Mouse (Mus musculus) neural tube, embryonic 11.5 days (tissue): ENCODE results near the gene Olfr1137. TPM values are rescaled to one million over a fixed set of nuclear protein-coding genes. Genes with fewer than 3 reads are reported as not detected.

Experiments used
- ATAC-seq: fragments of 200-750 bp; cut with Nextera tagmentation; 2 replicates; pipeline ENCODE4 v1.8.0; 2017; ENCODE audit warnings: moderate number of reproducible peaks, mild to moderate bottlenecking, moderate TSS enrichment, moderate library complexity; ENCODE audit not compliant: insufficient read depth, low FRiP score, low TSS enrichment
- DNase-seq: peaks from one replicate; pipeline ENCODE4 v3.0.0-alpha.2; 2015; ENCODE audit warnings: low spot score
- H3K27ac ChIP-seq: fragments of 300-500 bp; sonication (generic); 2 replicates; pipeline ENCODE4 v1.5.1; 2014; ENCODE audit warnings: low read depth, mild to moderate bottlenecking, low read length
- H3K27me3 ChIP-seq: fragments of 300-500 bp; sonication (generic); 2 replicates; pipeline ENCODE4 v1.6.1; 2014; ENCODE audit warnings: mild to moderate bottlenecking, low read length, mixed read lengths; ENCODE audit not compliant: control insufficient read depth, insufficient read depth
- H3K36me3 ChIP-seq: fragments of 300-500 bp; sonication (generic); 2 replicates; pipeline ENCODE4 v1.6.1; 2014; ENCODE audit warnings: mild to moderate bottlenecking, low read length, moderate library complexity, mixed read lengths; ENCODE audit not compliant: control insufficient read depth, insufficient read depth
- H3K4me1 ChIP-seq: fragments of 300-500 bp; sonication (generic); 2 replicates; pipeline ENCODE4 v1.6.1; 2014; ENCODE audit warnings: low read length, mixed read lengths; ENCODE audit not compliant: control insufficient read depth, insufficient read depth
- H3K4me2 ChIP-seq: fragments of 300-500 bp; sonication (generic); 2 replicates; pipeline ENCODE4 v1.6.1; 2014; ENCODE audit warnings: low read depth, mild to moderate bottlenecking, moderate library complexity
- H3K4me3 ChIP-seq: fragments of 300-500 bp; sonication (generic); 2 replicates; pipeline ENCODE4 v1.5.1; 2014; ENCODE audit warnings: low read depth, low read length
- H3K9ac ChIP-seq: fragments of 300-500 bp; sonication (generic); 2 replicates; pipeline ENCODE4 v1.6.1; 2014; ENCODE audit warnings: mild to moderate bottlenecking, low read length
- H3K9me3 ChIP-seq: fragments of 300-500 bp; sonication (generic); 2 replicates; pipeline ENCODE4 v1.6.1; 2016; ENCODE audit warnings: low read length; ENCODE audit not compliant: control insufficient read depth
- WGBS: fragments of 180-500 bp; shearing (Covaris S2); extraction: QIAGEN DNeasy Blood & Tissue Kit; methylation state at CpG from one replicate; pipeline ENCODE4 v1.1.7; 2014; 5-methylcytosine and 5-hydroxymethylcytosine counted together
- polyA plus RNA-seq: library from polyadenylated mRNA; unstranded; fragments of >200 nt; fragmentation: Nextera tagmentation; extraction: Ambion mirVana; gene quantifications from 2 replicates; pipeline ENCODE4 v1.2.1, GENCODE M21; 2014

Olfr1137 gene
- not detected in 2 replicates for polyA plus RNA-seq

DNA sequence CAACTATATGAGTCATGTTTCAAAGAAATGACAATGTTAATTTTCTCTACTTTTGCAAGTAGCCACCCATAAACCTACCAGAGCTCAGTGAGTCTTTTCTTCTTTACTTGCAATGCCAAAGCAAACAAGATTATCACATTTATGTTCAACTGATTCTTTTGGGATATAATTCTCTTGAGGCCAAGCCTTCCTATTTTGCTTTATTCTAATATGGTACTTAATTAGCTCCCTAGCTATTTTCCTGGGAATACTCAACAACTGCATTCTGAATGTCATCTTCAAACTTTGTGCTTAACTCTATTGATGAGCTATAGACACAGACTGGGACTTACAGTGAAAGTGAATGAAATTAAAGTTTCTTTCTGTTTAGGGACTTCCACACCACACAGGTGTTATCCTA, at the start of gene Olfr1137:
Gene Olfr1137 (minus strand): TSS at position 101 of the 400 bp plus-strand sequence.
- DNase-seq (no peak), ATAC-seq (no peak)
- H3K4me2 ChIP-seq: no peak within 1 kb of the TSS
- H3K36me3 ChIP-seq: no peaks in the 10 kb centered on the region
- no peaks in the 10 kb centered on the region for H3K4me1 ChIP-seq
- H3K4me3 ChIP-seq: no peak within 1 kb of the TSS
- no peaks in the 10 kb centered on the region for H3K27me3 ChIP-seq
- H3K27ac ChIP-seq: no peak within 1 kb of the TSS
- H3K9ac ChIP-seq: no peak within 1 kb of the TSS
- H3K9me3 ChIP-seq: no peaks in the 10 kb centered on the region

DNA sequence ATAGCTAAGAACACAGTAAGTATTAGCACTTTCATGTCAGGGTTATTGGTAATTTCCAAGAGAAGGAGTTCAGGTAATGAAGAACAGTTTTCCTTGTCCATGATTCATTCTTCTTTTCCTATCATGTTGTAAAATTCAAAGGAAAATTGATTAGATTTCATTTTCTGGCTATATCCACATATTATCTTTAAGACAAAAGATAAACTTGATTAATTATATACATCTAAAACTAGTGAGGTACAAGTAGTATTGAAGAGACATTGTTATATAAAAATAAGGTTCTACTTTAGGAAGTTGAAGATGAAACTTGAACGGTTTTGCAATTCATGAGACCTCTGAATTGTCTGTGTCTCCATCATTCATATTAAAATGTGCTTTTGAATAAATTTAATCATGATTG, 40.9 kb upstream of the Olfr1137 start, which contains the start of gene Olfr1141:
Gene Olfr1141 (minus strand): TSS at position 101 of the 400 bp plus-strand sequence.
- no peak for ATAC-seq
- no peak within 1 kb of the TSS for H3K4me2 ChIP-seq

DNA sequence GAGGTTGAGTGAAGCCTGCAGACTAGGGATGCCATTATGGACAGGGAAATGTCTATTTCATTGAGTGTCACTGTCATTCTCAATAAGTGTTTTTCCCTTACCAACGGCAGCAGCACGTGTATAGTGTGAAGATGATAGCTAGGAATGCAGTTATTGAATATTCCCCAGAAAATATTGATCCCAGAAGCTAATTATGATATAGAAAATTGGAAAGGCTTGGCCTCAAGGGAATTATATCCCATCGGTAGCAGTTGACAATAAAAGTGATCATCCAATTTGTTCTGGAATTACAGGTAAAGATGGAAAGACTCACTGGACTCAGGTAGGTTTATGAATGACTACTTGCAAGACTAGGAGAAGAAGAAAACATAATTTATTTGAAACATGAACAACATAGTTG, 30.5 kb upstream of the Olfr1137 start, which contains the start of gene Olfr1140:
Gene Olfr1140 (plus strand): TSS at position 301 of the 400 bp plus-strand sequence.
- Histone ChIP-seq H3K9me3 (no peaks in the 10 kb centered on the region), H3K4me3 (no peak within 1 kb of the TSS), H3K27me3 (no peaks in the 10 kb centered on the region), H3K4me1 (no peaks in the 10 kb centered on the region), H3K36me3 (no peaks in the 10 kb centered on the region), H3K4me2 (no peak within 1 kb of the TSS), H3K27ac (no peak within 1 kb of the TSS), H3K9ac (no peak within 1 kb of the TSS)
- DNase-seq (no peak), ATAC-seq (no peak)
- 81% methylated on average over 3 of the region's 3 CpGs for WGBS

More for the DNA sequence above, 40.9 kb upstream of the Olfr1137 start, which contains the start of gene Olfr1141:
- Histone ChIP-seq H3K36me3 (no peaks in the 10 kb centered on the region), H3K9ac (no peak within 1 kb of the TSS), H3K9me3 (no peaks in the 10 kb centered on the region), H3K27me3 (no peaks in the 10 kb centered on the region), H3K4me3 (no peak within 1 kb of the TSS), H3K27ac (no peak within 1 kb of the TSS), H3K4me1 (no peaks in the 10 kb centered on the region)
- 93% methylated on average over 1 of the region's 1 CpGs for WGBS
- DNase-seq: no peak

DNA sequence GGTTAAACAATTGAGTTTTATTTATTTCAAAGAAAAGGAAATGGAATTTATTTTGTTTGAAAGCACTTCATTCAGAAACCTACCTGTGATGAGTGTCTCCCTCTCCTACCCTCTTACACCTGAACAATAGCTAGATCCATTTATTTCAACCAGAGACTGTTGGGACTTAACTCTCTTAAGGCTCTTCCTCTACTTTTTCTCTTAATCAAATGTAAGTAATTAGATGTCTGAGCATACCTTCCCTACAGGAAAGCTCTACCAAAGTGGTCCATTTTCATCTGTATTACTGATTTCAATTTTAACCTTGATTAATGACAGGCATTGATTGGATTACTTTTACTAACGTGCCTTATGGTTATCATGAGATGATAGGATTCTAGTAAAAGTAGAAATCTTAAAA, 26.9 kb upstream of the Olfr1137 start, which contains the start of gene Olfr1138:
Gene Olfr1138 (minus strand): TSS at position 101 of the 400 bp plus-strand sequence.
- Histone ChIP-seq H3K4me3 (no peak within 1 kb of the TSS), H3K27ac (no peak within 1 kb of the TSS), H3K4me1 (no peaks in the 10 kb centered on the region), H3K36me3 (no peaks in the 10 kb centered on the region), H3K9ac (no peak within 1 kb of the TSS), H3K27me3 (no peaks in the 10 kb centered on the region), H3K4me2 (no peak within 1 kb of the TSS), H3K9me3 (no peaks in the 10 kb centered on the region)
- DNase-seq (no peak), ATAC-seq (no peak)
- WGBS: 85% methylated on average over 1 of the region's 1 CpGs

GRCm38 (mm10) chr2:87693847-87694246, 19.1 kb downstream of the Olfr1137 start, which contains the start of gene Olfr1136:
Gene Olfr1136 (minus strand): TSS chr2:87693947.
- Histone ChIP-seq H3K9me3 (no peaks in the 10 kb centered on the region), H3K9ac (no peak within 1 kb of the TSS), H3K27me3 (no peaks in the 10 kb centered on the region), H3K4me1 (no peaks in the 10 kb centered on the region), H3K4me2 (no peak within 1 kb of the TSS), H3K27ac (no peak within 1 kb of the TSS), H3K4me3 (no peak within 1 kb of the TSS), H3K36me3 (no peaks in the 10 kb centered on the region)
- ATAC-seq (no peak), DNase-seq (no peak)

DNA sequence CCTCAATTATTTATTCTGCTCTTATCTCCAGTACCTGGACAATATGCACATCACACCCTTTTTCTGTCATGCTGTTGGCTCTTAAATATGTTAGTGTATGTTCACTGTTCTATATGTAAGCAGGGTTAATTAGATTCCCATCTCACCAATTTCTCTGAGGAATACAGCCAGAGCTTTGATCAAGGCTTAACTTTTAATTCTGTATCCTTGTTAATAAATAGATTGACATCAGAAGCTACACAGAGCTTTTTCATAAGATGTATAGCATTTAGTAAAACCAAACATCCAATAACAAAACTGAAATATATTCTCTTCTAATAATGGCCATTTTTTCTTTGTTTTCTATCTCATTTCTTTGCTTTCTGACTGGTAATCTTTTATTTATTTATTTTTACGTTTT, 39.4 kb downstream of the Olfr1137 start, which contains the start of gene Olfr1135:
Gene Olfr1135 (minus strand): TSS at position 101 of the 400 bp plus-strand sequence.
- WGBS: 17% methylated on average over 1 of the region's 1 CpGs
- Histone ChIP-seq H3K27ac (no peak within 1 kb of the TSS), H3K9ac (no peak within 1 kb of the TSS), H3K4me3 (no peak within 1 kb of the TSS), H3K36me3 (no peaks in the 10 kb centered on the region), H3K4me1 (no peaks in the 10 kb centered on the region), H3K9me3 (no peaks in the 10 kb centered on the region), H3K4me2 (no peak within 1 kb of the TSS), H3K27me3 (no peaks in the 10 kb centered on the region)
- no peak for ATAC-seq
- no peak for DNase-seq

Other genes starting within 250 kb of the Olfr1137 start
- gene Pramel7, start 216.1 kb downstream of the Olfr1137 start, polyA plus RNA-seq: not detected in 2 replicates
- gene Pramel6, start 206.6 kb downstream of the Olfr1137 start, polyA plus RNA-seq: not detected in 2 replicates
- not detected in 2 replicates for gene Olfr153, start 181.4 kb downstream of the Olfr1137 start, polyA plus RNA-seq
- not detected in 2 replicates for gene Olfr1128, start 167.6 kb downstream of the Olfr1137 start, polyA plus RNA-seq
- gene Olfr1129, start 139.3 kb downstream of the Olfr1137 start, polyA plus RNA-seq: not detected in 2 replicates
- gene Olfr1130, start 107.0 kb downstream of the Olfr1137 start, polyA plus RNA-seq: not detected in 2 replicates
- not detected in 2 replicates for gene Olfr1131, start 86.1 kb downstream of the Olfr1137 start, polyA plus RNA-seq
- not detected in 2 replicates for gene Olfr1132, start 75.6 kb downstream of the Olfr1137 start, polyA plus RNA-seq
- not detected in 2 replicates for gene Olfr1133, start 65.8 kb downstream of the Olfr1137 start, polyA plus RNA-seq
- not detected in 2 replicates for gene Olfr1134, start 54.7 kb downstream of the Olfr1137 start, polyA plus RNA-seq
- gene Olfr1135, start 39.5 kb downstream of the Olfr1137 start, polyA plus RNA-seq: not detected in 2 replicates
- not detected in 2 replicates for gene Olfr1136, start 19.2 kb downstream of the Olfr1137 start, polyA plus RNA-seq
- gene Olfr1138, start 26.8 kb upstream of the Olfr1137 start, polyA plus RNA-seq: not detected in 2 replicates
- gene Olfr1140, start 30.6 kb upstream of the Olfr1137 start, polyA plus RNA-seq: not detected in 2 replicates
- gene Olfr1141, start 40.8 kb upstream of the Olfr1137 start, polyA plus RNA-seq: not detected in 2 replicates
- gene Olfr152, start 66.3 kb upstream of the Olfr1137 start, polyA plus RNA-seq: not detected in 2 replicates
- gene Olfr1143, start 87.4 kb upstream of the Olfr1137 start, polyA plus RNA-seq: not detected in 2 replicates
- gene Olfr1145, start 96.6 kb upstream of the Olfr1137 start, polyA plus RNA-seq: not detected in 2 replicates
- not detected in 2 replicates for gene Olfr1148, start 117.4 kb upstream of the Olfr1137 start, polyA plus RNA-seq
- gene Olfr1150-ps1, start 130.8 kb upstream of the Olfr1137 start, polyA plus RNA-seq: not detected in 2 replicates
- not detected in 2 replicates for gene Olfr1151, start 142.7 kb upstream of the Olfr1137 start, polyA plus RNA-seq
- gene Olfr1152, start 153.3 kb upstream of the Olfr1137 start, polyA plus RNA-seq: not detected in 2 replicates
- gene Olfr1153, start 181.8 kb upstream of the Olfr1137 start, polyA plus RNA-seq: not detected in 2 replicates
- gene Olfr1154, start 192.0 kb upstream of the Olfr1137 start, polyA plus RNA-seq: not detected in 2 replicates
- not detected in 2 replicates for gene Olfr1155, start 232.0 kb upstream of the Olfr1137 start, polyA plus RNA-seq
- not detected in 2 replicates for gene Olfr1156, start 239.9 kb upstream of the Olfr1137 start, polyA plus RNA-seq